Mouse (Mus musculus) kidney, embryonic 16.5 days (tissue): ENCODE measurements around the gene Brd3. TPM values are rescaled to one million over a fixed set of nuclear protein-coding genes. Genes with fewer than 3 reads are reported as not detected.
A peak's percentile ranks its signal among the peaks of the same experiment; 100 is the strongest.
"Not testable (repeated sequence)": the region's sequence is repeated elsewhere in the genome, so short reads cannot be mapped to it uniquely, and the experiment has no call there.

ENCODE experiments used
- ATAC-seq: fragments of 200-750 bp; cut with Nextera tagmentation; 2 replicates; pipeline ENCODE4 v1.8.0; 2017; ENCODE audit warnings: moderate TSS enrichment; ENCODE audit not compliant: low FRiP score, low TSS enrichment
- H3K27ac ChIP-seq: fragments of 300-500 bp; sonication (generic); 2 replicates; pipeline ENCODE4 v1.5.1; 2014; ENCODE audit warnings: low read length
- H3K27me3 ChIP-seq: fragments of 300-500 bp; sonication (generic); 2 replicates; pipeline ENCODE4 v1.6.1; 2014; ENCODE audit warnings: low read length, control low read depth, mixed read lengths; ENCODE audit not compliant: insufficient read depth
- H3K36me3 ChIP-seq: fragments of 300-500 bp; sonication (generic); 2 replicates; pipeline ENCODE4 v1.6.1; 2014; ENCODE audit warnings: low read length, control low read depth, mixed read lengths; ENCODE audit not compliant: insufficient read depth
- H3K4me1 ChIP-seq: fragments of 300-500 bp; sonication (generic); 2 replicates; pipeline ENCODE4 v1.6.1; 2014; ENCODE audit warnings: low read length, control low read depth, mixed read lengths; ENCODE audit not compliant: insufficient read depth
- H3K4me2 ChIP-seq: fragments of 300-500 bp; sonication (generic); replicated peaks from 2 replicates; pipeline ENCODE4 v1.6.1; 2014; ENCODE audit warnings: low read depth, low read length
- H3K4me3 ChIP-seq: fragments of 300-500 bp; sonication (generic); 2 replicates; pipeline ENCODE4 v1.5.1; 2014; ENCODE audit warnings: mild to moderate bottlenecking, low read length
- H3K9ac ChIP-seq: fragments of 300-500 bp; sonication (generic); replicated peaks from 2 replicates; pipeline ENCODE4 v1.6.1; 2014; ENCODE audit warnings: low read length
- H3K9me3 ChIP-seq: fragments of 300-500 bp; sonication (generic); 2 replicates; pipeline ENCODE4 v1.6.1; 2016; ENCODE audit warnings: low read length, control low read depth
- WGBS: fragments of 180-500 bp; shearing (Covaris S2); extraction: QIAGEN DNeasy Blood & Tissue Kit; methylation state at CpG from one replicate; pipeline ENCODE4 v1.1.7; 2014; 5-methylcytosine and 5-hydroxymethylcytosine counted together
- polyA plus RNA-seq: library from polyadenylated mRNA; unstranded; fragments of >200 nt; fragmentation: Nextera tagmentation; extraction: Ambion mirVana; gene quantifications from 2 replicates; pipeline ENCODE4 v1.2.1, GENCODE M21; 2015

The Brd3 gene
- polyA plus RNA-seq, 1 experiment from 2014 or later, result 103 TPM

DNA sequence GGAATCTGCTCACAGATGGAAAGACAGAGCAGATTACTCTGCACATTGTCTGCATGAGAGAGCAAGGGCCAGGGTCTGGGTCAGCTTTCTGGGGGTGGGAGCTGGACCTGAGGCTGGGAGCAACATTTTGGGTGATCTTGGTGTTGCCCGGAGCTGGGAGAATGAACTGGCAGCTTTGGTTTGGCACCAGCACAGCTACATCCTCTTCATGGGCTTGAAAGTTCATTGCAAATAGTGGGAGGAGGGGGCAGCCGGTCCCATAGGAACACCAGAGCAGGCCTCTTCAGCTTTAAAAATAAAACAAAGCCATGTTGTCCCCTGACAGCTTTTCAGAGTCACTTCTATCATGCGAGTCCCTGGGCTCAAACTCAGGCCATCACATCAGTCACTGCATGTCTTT, 33.8 kb upstream of the Brd3 start:
- 87% methylated on average over 3 of the region's 3 CpGs for WGBS
- ATAC-seq, result no peak
- no peak overlapping the region for H3K27ac ChIP-seq
- no peaks in the 10 kb centered on the region for H3K9me3 ChIP-seq
- H3K4me2 ChIP-seq, result peak overlapping the region; percentile 74; the same call in 1 of the 2 replicates
- H3K36me3 ChIP-seq, result peaks cover 3% of the 10 kb centered on the region; the same call in 1 of the 2 replicates
- peaks cover 11% of the 10 kb centered on the region for H3K4me1 ChIP-seq
- H3K9ac ChIP-seq, result peak overlapping the region; percentile 66; the same call in 1 of the 2 replicates
- no peaks in the 10 kb centered on the region for H3K27me3 ChIP-seq
- no peak overlapping the region for H3K4me3 ChIP-seq

DNA sequence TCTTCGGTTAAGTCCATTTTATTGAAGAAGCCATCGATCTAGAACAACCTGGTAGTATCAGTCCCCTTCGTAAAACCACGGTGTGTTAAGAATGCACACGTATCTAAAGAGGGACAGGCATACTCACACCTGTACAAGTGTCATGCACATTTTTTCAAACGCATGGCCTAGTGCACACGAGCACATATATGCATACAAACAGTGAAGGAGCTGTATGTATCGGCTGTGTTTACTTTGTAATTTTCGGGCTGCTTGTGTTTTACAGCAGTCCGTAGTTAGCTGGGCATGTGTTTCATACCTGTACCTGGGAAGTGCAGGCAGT, 33.0 kb upstream of the Brd3 start:
- H3K27ac ChIP-seq, result peak overlapping the region; percentile 90
- peak overlapping the region; percentile 54 for H3K4me3 ChIP-seq
- peaks cover 9% of the 10 kb centered on the region for H3K36me3 ChIP-seq
- ATAC-seq, result peak; percentile 54
- 25% methylated on average over 10 of the region's 10 CpGs for WGBS
- no peaks in the 10 kb centered on the region for H3K9me3 ChIP-seq
- peak overlapping the region; percentile 66 for H3K9ac ChIP-seq
- H3K4me2 ChIP-seq, result peak overlapping the region; percentile 74
- H3K4me1 ChIP-seq, result peaks cover 11% of the 10 kb centered on the region
- no peaks in the 10 kb centered on the region for H3K27me3 ChIP-seq

DNA sequence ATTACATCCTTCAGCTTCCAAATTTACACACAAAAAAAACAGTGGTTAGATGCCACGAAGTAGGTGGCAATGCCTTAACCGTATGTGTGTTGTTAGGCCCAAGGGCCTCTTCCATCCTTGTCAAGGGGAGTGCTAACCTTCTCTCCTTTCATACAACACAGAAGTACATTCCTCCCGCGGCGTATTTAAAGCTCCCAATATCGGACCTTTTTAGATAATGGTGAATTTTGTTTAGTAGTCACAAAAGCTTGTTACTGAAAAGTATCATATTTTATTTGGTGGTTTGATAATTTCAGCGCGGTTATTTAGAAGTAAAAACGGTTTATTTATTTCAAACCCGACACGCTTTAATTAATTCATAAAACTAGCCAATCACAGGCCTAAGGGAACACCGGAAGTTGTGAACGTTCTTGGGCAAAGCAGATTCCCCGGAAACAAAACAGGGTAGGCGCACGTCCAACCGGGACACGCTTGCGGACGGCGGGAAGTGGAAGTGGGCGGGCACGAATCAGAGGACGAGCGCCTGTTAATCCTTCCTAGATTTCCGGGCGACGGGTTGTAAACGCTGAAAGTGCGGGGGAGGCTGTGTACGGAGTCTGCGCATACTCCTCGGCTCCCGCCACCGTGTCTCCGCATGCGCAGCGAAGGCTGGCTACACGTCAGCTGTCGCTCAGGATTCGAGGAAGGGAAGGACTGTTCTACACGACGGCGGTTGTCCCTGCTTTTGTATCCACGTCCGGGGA, 32.5 kb upstream of the Brd3 start:
- Histone ChIP-seq H3K4me2 (peak overlapping the region; percentile 74), H3K36me3 (peaks cover 15% of the 10 kb centered on the region), H3K27me3 (no peaks in the 10 kb centered on the region), H3K27ac (peak overlapping the region; percentile 90), H3K4me3 (peak overlapping the region; percentile 54), H3K9me3 (no peaks in the 10 kb centered on the region), H3K4me1 (peaks cover 11% of the 10 kb centered on the region), H3K9ac (peak overlapping the region; percentile 66)
- under 1% methylated on average over 46 of the region's 46 CpGs for WGBS
- peak; percentile 99 for ATAC-seq

DNA sequence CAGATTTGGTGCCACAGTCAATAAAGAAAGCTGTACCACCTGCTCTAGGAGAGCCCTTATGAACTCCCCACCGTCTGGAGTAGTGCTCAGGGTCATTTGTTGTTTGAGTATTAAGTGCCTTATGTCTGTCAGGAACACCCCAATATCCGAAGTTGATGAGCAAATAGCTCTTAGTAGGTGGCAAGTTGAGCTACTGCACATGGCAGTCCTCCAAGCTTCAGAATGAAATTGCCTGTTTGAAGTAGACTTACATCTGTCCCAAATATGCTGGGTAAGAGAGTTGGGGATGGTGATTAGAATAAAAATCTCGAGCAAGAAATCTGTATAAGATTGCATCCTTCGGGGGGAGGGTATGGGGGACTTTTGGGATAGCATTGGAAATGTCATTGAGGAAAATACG, 31.9 kb upstream of the Brd3 start:
- 16% methylated on average over 5 of the region's 5 CpGs for WGBS
- Histone ChIP-seq H3K36me3 (peaks cover 21% of the 10 kb centered on the region), H3K4me1 (peaks cover 11% of the 10 kb centered on the region), H3K9me3 (no peaks in the 10 kb centered on the region), H3K4me3 (0 out of 2 replicates have a peak overlapping the region, but pooled peaks have one; percentile 5), H3K9ac (no peak overlapping the region), H3K27me3 (no peaks in the 10 kb centered on the region), H3K4me2 (peak overlapping the region; percentile 74), H3K27ac (peak overlapping the region; percentile 70)
- ATAC-seq, result no peak

DNA sequence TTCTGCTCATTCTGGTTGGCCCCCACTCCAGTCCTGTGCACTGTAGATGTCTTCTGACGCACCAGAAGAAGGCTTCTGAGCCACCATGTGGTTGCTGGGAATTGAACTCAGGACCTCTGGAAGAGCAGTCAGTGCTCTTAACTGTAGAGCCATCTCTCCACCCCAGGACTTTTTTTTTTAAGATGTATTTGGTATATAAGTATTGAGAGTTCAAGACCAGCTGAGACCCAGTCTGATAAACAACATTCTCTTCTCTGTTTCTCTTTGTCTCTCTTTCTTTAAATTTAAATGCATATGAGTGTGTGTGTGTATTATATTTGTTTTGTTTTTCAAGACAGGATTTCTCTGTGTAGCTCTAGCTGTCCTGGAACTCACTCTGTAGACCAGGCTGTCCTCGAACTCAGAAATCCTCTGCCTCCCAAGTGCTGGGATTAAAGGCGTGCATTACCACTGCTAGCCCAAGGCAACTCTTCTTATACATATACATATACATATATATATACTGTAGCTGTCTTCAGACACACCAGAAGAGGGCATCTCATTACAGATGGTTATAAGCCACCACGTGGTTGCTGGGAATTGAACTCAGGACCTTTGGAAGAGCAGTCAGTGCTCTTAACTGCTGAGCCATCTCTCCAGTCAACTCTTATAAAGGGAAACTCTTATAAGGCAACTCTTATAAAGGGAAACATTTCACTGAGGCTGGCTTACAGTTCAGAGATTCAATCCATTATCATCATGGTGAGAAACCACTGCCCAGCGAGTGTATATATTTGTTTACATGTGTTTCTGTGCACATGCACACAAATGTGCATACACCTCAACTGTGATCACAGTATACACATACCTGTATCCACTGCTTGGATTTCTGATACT, 31.2 kb upstream of the Brd3 start:
- ATAC-seq, H3K27me3 ChIP-seq, H3K9ac ChIP-seq, H3K9me3 ChIP-seq: not testable (repeated sequence)
- WGBS, result 74% methylated on average over 5 of the region's 5 CpGs
- peaks cover 27% of the 10 kb centered on the region for H3K36me3 ChIP-seq
- H3K4me1 ChIP-seq, result peaks cover 11% of the 10 kb centered on the region
- H3K27ac ChIP-seq, result peak overlapping the region; percentile 70
- H3K4me3 ChIP-seq, result 0 out of 2 replicates have a peak overlapping the region, but pooled peaks have one; percentile 5
- peak overlapping the region; percentile 74 for H3K4me2 ChIP-seq

DNA sequence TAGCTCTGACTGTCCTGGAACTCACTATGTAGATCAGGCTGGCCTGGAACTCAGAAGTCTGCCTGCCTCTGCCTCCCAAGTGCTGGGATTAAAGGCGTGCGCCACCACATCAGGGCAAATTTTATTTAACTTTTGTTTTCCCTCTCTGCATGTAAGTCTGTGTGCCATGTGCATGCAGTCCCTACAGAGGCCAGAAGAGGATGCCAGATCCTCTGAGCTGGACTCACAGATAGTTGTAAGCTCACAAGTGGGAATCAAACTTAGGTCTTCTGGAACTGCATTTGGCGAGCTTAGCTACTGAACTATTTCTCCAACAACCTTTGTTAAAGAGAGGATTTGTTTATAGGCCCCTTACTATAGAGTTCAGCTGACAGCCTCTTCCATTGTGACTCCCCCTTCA, 10.8 kb upstream of the Brd3 start:
- Histone ChIP-seq H3K9ac (no peak overlapping the region), H3K36me3 (peaks cover 48% of the 10 kb centered on the region), H3K9me3 (no peaks in the 10 kb centered on the region), H3K27me3 (no peaks in the 10 kb centered on the region), H3K27ac (no peak overlapping the region), H3K4me2 (no peak overlapping the region), H3K4me1 (peaks cover 29% of the 10 kb centered on the region), H3K4me3 (no peak overlapping the region)
- WGBS, result 93% methylated on average over 3 of the region's 3 CpGs
- ATAC-seq, result no peak

DNA sequence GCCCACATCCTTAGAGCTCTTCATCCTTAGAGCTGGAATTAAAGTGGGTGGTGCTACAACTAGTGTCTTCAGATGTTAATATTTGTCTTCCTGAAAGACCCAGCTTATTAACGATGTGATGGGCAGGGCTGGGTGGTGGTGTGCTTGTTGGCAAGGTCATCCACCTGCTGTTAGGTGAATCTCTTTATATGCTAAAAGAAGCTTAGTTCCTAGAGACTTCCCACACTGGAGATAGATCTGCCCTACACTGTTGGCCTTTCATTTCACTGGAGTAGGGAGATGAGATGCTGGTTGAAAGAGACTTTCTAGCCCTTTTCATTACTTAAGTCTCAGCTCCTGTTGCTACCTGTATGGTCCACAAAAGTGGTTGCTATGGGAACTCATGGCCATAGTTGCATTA, 8.8 kb upstream of the Brd3 start:
- no peak for ATAC-seq
- Histone ChIP-seq H3K36me3 (peaks cover 31% of the 10 kb centered on the region), H3K4me1 (peaks cover 29% of the 10 kb centered on the region), H3K9ac (peak overlapping the region; percentile 95), H3K4me2 (peak overlapping the region; percentile 81), H3K27ac (no peak overlapping the region), H3K4me3 (peak overlapping the region; percentile 98), H3K27me3 (no peaks in the 10 kb centered on the region), H3K9me3 (no peaks in the 10 kb centered on the region)
- WGBS, result 16% methylated on average over 1 of the region's 1 CpGs

DNA sequence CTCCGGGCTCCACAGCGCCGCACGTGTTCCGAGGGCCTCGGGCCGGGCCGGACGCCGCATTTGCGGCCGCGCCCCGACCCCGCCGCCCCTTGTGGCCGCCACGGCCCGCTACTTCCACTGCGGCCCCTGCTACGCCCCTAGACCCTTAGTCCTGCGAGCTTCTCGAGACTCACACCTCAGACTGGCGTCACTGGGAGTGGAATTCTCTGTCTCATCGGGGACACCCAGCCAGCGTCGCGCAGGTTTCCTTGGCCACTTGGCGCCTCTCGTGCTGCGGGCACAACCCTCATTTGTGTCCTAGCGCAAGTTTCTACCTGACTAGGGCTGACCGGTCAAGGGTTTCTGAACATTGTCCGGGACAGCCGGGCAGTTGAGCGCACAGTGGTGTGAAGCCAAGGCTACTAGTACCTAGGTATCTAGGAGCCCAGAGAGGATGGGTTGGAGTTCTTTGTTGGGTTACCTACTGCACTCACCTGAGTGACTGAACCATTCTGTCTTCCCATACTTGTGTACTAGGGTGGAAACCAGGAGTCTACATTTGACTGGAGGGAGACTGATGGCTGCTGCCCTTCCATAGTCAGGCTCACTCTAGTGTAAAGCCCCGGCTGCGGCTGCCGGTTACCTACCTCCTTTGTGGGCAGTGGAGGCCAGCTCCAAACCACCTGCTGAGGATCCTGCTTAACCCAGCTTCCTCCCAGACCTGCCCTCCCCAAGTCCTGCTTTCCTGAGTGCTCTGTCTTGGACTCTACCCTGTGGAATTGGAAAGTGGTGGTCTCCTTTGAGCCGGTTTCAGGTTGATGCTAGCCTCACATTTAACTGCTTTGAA, 8.1 kb upstream of the Brd3 start:
- Histone ChIP-seq H3K4me3 (peak overlapping the region; percentile 98), H3K9me3 (no peaks in the 10 kb centered on the region), H3K4me1 (peaks cover 29% of the 10 kb centered on the region), H3K4me2 (peak overlapping the region; percentile 81), H3K27me3 (no peaks in the 10 kb centered on the region), H3K36me3 (peaks cover 23% of the 10 kb centered on the region), H3K9ac (peak overlapping the region; percentile 95), H3K27ac (peak overlapping the region; percentile 91)
- peak; percentile 72 for ATAC-seq
- WGBS, result under 1% methylated on average over 36 of the region's 40 CpGs

DNA sequence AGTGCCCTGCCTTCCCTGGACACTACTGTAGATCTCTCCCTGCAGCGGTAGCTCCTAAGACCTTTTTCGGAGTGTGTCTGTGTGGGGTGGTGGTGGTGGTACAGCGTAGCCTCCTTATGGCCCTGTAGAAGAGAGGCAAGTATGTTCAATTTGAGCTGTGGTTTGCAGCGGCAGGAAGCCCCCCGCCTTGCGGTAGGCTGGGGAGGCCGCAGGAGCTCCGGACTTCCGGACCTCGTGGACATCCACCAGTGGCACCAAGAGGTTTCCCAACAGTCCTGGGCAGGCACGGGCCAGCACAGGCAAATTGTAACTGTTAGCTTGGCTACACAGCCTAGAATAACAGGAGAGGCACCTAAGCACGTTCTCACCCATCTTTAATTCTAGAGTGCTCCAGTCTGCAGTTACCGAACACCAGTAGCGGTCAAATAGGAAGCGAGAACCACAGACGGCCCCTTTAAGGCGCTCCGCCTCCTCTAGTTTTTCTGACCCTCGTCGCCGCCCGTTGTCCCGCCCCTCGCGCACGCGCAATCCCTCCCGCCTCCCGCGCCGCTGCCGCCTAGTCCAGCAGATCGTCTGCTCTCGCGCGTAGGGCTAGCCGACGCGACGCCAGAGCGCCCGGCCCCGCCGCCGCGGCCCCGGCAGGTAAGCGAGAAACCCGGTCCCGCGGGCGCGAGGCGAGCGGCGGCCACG, 7.3 kb upstream of the Brd3 start, which contains the start of gene Wdr5:
Gene Wdr5, plus strand, starts transcription at position 519 of the 690 bp plus-strand sequence.
- Histone ChIP-seq H3K4me2 (peak within 1 kb of the TSS; percentile 81), H3K9ac (peak within 1 kb of the TSS; percentile 95), H3K36me3 (peaks cover 16% of the 10 kb centered on the region), H3K4me3 (peak within 1 kb of the TSS; percentile 98), H3K27ac (peak within 1 kb of the TSS; percentile 91), H3K9me3 (no peaks in the 10 kb centered on the region), H3K4me1 (peaks cover 29% of the 10 kb centered on the region), H3K27me3 (no peaks in the 10 kb centered on the region)
- ATAC-seq, result peak; percentile 91
- WGBS, result under 1% methylated on average over 57 of the region's 57 CpGs
